Mouse (Mus musculus): Measurements from ENCODE around the gene Rem1.

The Rem1 gene

GRCm38 (mm10) chr2:152675252-152675791, 48.6 kb downstream of the Rem1 start:
- in situ Hi-C loops (cut with MseI, MboI), result no loop called here

DNA sequence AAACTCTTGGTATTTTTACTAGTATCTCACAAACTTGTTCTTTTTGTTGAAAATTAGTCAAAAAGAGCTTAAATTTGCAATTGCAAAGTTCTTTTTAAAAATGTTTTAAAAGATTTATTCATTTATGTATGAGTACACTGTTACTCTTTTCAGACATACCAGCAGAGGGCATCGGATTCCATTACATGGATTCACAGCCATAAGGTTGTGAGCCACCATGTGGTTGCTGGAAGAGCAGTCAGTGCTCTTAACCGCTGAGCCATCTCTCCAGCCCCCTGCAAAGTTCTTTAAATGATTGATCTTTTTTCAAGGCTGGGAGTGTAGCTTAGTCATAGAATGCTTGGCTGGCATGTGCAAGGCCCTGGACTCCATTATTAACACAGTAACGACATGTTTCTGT, 51.6 kb downstream of the Rem1 start:
- in situ Hi-C loops (cut with MseI, MboI), result no loop called here

DNA sequence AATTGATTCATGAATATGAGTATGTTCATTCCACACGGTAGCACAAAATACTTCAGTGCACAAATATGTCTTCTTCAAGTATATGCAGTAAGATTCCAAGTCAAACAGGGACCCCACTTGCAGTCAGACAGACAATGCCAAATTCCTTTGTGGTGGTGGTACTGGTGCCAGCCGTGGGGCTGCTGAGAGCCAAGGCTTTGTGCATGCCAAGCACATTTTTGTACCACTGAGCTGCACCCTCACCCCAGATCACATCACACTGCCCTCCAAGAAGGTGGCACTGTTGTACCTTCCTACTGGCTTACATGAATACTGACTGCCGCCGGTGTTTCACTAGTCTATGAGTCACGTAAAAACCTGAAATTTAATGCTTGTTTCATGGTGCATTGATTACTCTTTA, 52.2 kb downstream of the Rem1 start:
- in situ Hi-C loops (cut with MseI, MboI), result no loop called here

- in situ Hi-C loops (cut with MseI, MboI), result no loop called here
These were observed 53.1 kb downstream of the Rem1 start for GRCm38 (mm10) chr2:152679701-152680355.

DNA sequence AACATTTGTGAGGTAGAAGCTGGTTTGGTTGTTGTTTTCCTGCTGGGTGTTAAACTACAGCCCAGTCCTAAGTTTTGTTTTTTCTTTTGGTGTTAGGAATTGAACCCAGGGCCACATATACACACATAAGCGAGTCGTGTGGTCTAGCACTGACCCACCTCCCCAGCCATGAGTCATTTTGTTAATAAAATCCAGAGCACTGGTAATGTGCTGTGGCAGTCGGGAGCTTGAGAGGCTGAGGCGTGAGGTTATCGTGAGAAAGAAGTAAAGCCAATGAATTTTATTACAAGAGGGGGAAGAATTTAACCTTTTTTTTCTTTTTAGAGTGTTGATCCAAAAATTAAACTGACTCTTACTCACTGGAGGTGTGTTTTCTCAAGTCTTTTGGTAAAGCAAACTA, 56.3 kb downstream of the Rem1 start:
- in situ Hi-C loops (cut with MseI, MboI), result no loop called here
